Mouse (Mus musculus): ENCODE data around the gene Rnf227.

- no peak for TF ChIP-seq CTCF (IDR thresholded peaks at IDR 0.05; ENCODE audit: control insufficient read depth, insufficient read depth, insufficient replicate concordance, low read depth, low read length)
- TF ChIP-seq POLR2A (IDR thresholded peaks at IDR 0.05; ENCODE audit: control insufficient read depth, low read depth, low read length): no peak
Observed at GRCm38 (mm10) chr11:69370817-69371215, 30.6 kb downstream of the Rnf227 start.
